Mouse (Mus musculus) adrenal gland, postnatal 4 days (tissue): ENCODE measurements at regions not wholly inside any gene's neighbourhood (a gene's known extent, or its start where the extent isn't known, plus 50 kb on each side); places are given as distances from the start of the nearest gene placed in this dataset.

Experiments
- DNase-seq, 2 experiments: peaks; one replicate each; pipeline ENCODE4 v3.0.0; 2021 to 2022; ENCODE audit warnings: low spot score in 2 of 2, mixed read lengths in 2 of 2

- no peak for DNase-seq
Measured at GRCm38 (mm10) chr9:50028573-50028972, 229.8 kb upstream of the Ncam1 start.

- DNase-seq: no peak
Measured at GRCm38 (mm10) chr9:50024820-50025219, 226.1 kb upstream of the Ncam1 start.

GRCm38 (mm10) chr9:50013602-50014001 is 214.9 kb upstream of the Ncam1 start:
- DNase-seq: no peak

GRCm38 (mm10) chr9:50005757-50006576 is 207.2 kb upstream of the Ncam1 start:
- DNase-seq: peak in 1 of 2 experiments; percentile 33

- no peak for DNase-seq
Measured at GRCm38 (mm10) chr9:50002695-50003094, 204.0 kb upstream of the Ncam1 start.

GRCm38 (mm10) chr9:50000497-50001404 is 202.0 kb upstream of the Ncam1 start:
- DNase-seq: no peak

GRCm38 (mm10) chr9:49999970-50000369 is 201.2 kb upstream of the Ncam1 start:
- DNase-seq: no peak

- no peak for DNase-seq
Measured at GRCm38 (mm10) chr9:49998101-49998500, 199.4 kb upstream of the Ncam1 start.

- peak; percentile 52 to 60 for DNase-seq
Measured at GRCm38 (mm10) chr9:49989464-49990271, 190.9 kb upstream of the Ncam1 start.

GRCm38 (mm10) chr9:49988064-49988463 is 189.3 kb upstream of the Ncam1 start:
- no peak for DNase-seq

- no peak for DNase-seq
Measured at GRCm38 (mm10) chr9:49987481-49987880, 188.8 kb upstream of the Ncam1 start.

- DNase-seq: no peak
Measured at GRCm38 (mm10) chr9:49980344-49981207, 181.9 kb upstream of the Ncam1 start.

GRCm38 (mm10) chr9:49975938-49976671 is 177.4 kb upstream of the Ncam1 start:
- peak in 1 of 2 experiments; percentile 35 for DNase-seq

- no peak for DNase-seq
Measured at GRCm38 (mm10) chr9:49973974-49974495, 175.3 kb upstream of the Ncam1 start.

GRCm38 (mm10) chr9:49969429-49969828 is 170.7 kb upstream of the Ncam1 start:
- DNase-seq: no peak

GRCm38 (mm10) chr9:49964666-49965065 is 165.9 kb upstream of the Ncam1 start:
- no peak for DNase-seq

GRCm38 (mm10) chr9:49962561-49963071 is 163.9 kb upstream of the Ncam1 start:
- DNase-seq: no peak

GRCm38 (mm10) chr9:49961965-49962364 is 163.2 kb upstream of the Ncam1 start:
- no peak for DNase-seq

- no peak for DNase-seq
Measured at GRCm38 (mm10) chr9:49961329-49961728, 162.6 kb upstream of the Ncam1 start.
